Mouse (Mus musculus): Measurements from ENCODE around the gene Cyp2d26.
"Not testable (repeated sequence)": the region's sequence is repeated elsewhere in the genome, so short reads cannot be mapped to it uniquely, and the experiment has no call there.

Gene Cyp2d26

GRCm38 (mm10) chr15:82794277-82794676 is at the start of gene Cyp2d26:
Gene Cyp2d26 (minus strand): TSS chr15:82794294.
- DNase-seq (ENCODE audit: low read depth, low spot score): no peak

- DNase-seq (ENCODE audit: low read depth, low spot score): no peak
Observed at GRCm38 (mm10) chr15:82839146-82839545, 45.1 kb upstream of the Cyp2d26 start.

- DNase-seq (ENCODE audit: low read depth, low spot score): no peak
Observed at GRCm38 (mm10) chr15:82829917-82830316, 35.8 kb upstream of the Cyp2d26 start.

GRCm38 (mm10) chr15:82825866-82826265 is 31.8 kb upstream of the Cyp2d26 start:
- no peak for DNase-seq (ENCODE audit: low read depth, low spot score)

- DNase-seq (ENCODE audit: low read depth, low spot score): no peak
Observed at GRCm38 (mm10) chr15:82822347-82822746, 28.3 kb upstream of the Cyp2d26 start.

- DNase-seq (ENCODE audit: low read depth, low spot score): no peak
Observed at GRCm38 (mm10) chr15:82821657-82822056, 27.6 kb upstream of the Cyp2d26 start.

GRCm38 (mm10) chr15:82815296-82815695 is 21.2 kb upstream of the Cyp2d26 start:
- DNase-seq (ENCODE audit: low read depth, low spot score): no peak

GRCm38 (mm10) chr15:82814806-82815205 is 20.7 kb upstream of the Cyp2d26 start:
- peak; percentile 64 for DNase-seq (ENCODE audit: low read depth, low spot score)

- no peak for DNase-seq (ENCODE audit: low read depth, low spot score)
Observed at GRCm38 (mm10) chr15:82814321-82814720, 20.2 kb upstream of the Cyp2d26 start.

- no peak for DNase-seq (ENCODE audit: low read depth, low spot score)
Observed at GRCm38 (mm10) chr15:82810556-82810955, 16.5 kb upstream of the Cyp2d26 start.

- no peak for DNase-seq (ENCODE audit: low read depth, low spot score)
Observed at GRCm38 (mm10) chr15:82809511-82809910, 15.4 kb upstream of the Cyp2d26 start.

- DNase-seq (ENCODE audit: low read depth, low spot score): no peak
Observed at GRCm38 (mm10) chr15:82806969-82807763, 13.1 kb upstream of the Cyp2d26 start.

GRCm38 (mm10) chr15:82804708-82805639 is 10.9 kb upstream of the Cyp2d26 start:
- peak; percentile 75 for DNase-seq (ENCODE audit: low read depth, low spot score)

- DNase-seq (ENCODE audit: low read depth, low spot score): no peak
Observed at GRCm38 (mm10) chr15:82795936-82796440, 1.9 kb upstream of the Cyp2d26 start.

- DNase-seq (ENCODE audit: low read depth, low spot score): no peak
Observed at GRCm38 (mm10) chr15:82793868-82794267, 226 bp downstream of the Cyp2d26 start.

GRCm38 (mm10) chr15:82793454-82793853 is 640 bp downstream of the Cyp2d26 start:
- no peak for DNase-seq (ENCODE audit: low read depth, low spot score)

GRCm38 (mm10) chr15:82792566-82792965 is 1.5 kb downstream of the Cyp2d26 start:
- DNase-seq (ENCODE audit: low read depth, low spot score): no peak

- no peak for DNase-seq (ENCODE audit: low read depth, low spot score)
Observed at GRCm38 (mm10) chr15:82784581-82784980, 9.5 kb downstream of the Cyp2d26 start.

- DNase-seq (ENCODE audit: low read depth, low spot score): no peak
Observed at GRCm38 (mm10) chr15:82783800-82784199, 10.3 kb downstream of the Cyp2d26 start.

GRCm38 (mm10) chr15:82777856-82778255 is 16.2 kb downstream of the Cyp2d26 start:
- DNase-seq (ENCODE audit: low read depth, low spot score): not testable (repeated sequence)

GRCm38 (mm10) chr15:82765943-82766342 is 28.2 kb downstream of the Cyp2d26 start:
- DNase-seq (ENCODE audit: low read depth, low spot score): no peak

- DNase-seq (ENCODE audit: low read depth, low spot score): no peak
Observed at GRCm38 (mm10) chr15:82764881-82765280, 29.2 kb downstream of the Cyp2d26 start.

All from mesoderm, embryonic 11.5 days (tissue).